Mouse (Mus musculus) left cerebral cortex, postnatal 10 days (tissue): ENCODE measurements around the gene Spn. TPM values are rescaled to one million over a fixed set of nuclear protein-coding genes. Genes with fewer than 3 reads are reported as not detected.

ENCODE experiments used
- DNase-seq, 2 experiments: peaks; one replicate each; pipeline ENCODE4 v3.0.0; 2021 to 2022; ENCODE audit warnings: low spot score in 2 of 2, mixed read lengths in 1 of 2; ENCODE audit errors: extremely low spot score in 1 of 2
- intact Hi-C: fragments of 180-260 bp; cut with DNase I; formaldehyde crosslinking; loops from one replicate; pipeline ENCODE4 v1.15.1; 2025
- total RNA-seq, 2 experiments: library from RNA; stranded (reverse); gene quantifications; 2 replicates each; pipeline ENCODE4 v1.2.3; 2021

Gene Spn
- total RNA-seq, 2 experiments from 2014 or later = 0.11 to 0.12 TPM

DNA sequence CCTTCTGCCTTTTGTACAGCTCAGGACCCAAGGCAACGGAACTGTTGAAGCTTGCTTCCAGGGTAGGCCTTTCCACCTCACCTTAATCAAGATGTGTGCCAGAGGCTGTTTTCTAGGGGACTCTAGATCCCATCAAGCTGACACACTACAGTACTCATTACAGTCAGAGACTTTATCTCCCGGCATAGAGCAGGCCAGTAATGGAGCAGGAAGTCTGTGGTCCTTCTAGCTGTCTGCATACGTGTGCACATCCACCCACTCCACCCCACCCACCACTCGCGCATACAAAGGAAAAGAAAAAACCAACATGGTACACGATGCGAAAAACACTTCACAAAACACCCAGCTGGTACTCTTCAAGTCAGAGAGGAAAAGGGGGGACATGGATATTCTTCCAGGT is 6.8 kb upstream of the Spn start:
- intact Hi-C loops = no loop called here
- DNase-seq = no peak

DNA sequence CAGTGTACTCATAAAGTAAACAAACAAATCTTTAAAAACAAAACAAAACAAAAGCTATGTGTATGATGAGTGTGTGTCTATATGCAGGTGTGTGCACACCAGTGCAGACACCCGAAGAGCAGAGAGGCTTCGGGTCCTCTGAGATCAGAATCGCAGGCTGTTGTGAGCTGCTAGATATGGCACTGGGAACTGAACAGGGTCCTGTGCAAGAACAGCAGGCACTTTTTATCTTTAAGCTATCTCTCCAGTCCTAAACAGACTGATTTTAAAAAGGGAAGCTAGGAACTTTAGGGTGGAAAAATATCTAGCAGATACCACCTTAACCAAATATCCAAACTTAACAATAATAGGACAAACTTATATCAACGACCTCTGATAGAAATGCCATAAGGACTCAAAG is 5.0 kb upstream of the Spn start:
- DNase-seq = no peak
- intact Hi-C loops = no loop called here

DNA sequence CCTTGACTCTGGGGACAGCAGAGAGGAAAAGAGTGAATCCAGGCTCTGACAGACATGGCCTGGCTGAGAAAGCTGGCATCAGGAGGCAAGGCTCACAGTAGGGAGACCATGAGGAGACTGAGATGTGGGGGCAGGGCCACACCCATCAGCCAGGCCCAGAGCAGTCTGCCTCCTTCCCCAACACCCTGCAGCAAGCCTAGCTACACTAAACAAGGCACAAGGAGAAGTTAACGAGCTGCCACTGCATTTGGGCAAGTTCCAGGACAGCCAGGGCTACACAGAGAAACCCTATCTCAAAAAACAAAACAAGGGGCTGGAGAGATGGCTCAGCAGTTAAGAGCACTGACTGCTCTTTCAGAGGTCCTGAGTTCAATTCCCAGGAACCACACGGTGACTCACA is 4.6 kb upstream of the Spn start:
- intact Hi-C loops = no loop called here
- DNase-seq = no peak

DNA sequence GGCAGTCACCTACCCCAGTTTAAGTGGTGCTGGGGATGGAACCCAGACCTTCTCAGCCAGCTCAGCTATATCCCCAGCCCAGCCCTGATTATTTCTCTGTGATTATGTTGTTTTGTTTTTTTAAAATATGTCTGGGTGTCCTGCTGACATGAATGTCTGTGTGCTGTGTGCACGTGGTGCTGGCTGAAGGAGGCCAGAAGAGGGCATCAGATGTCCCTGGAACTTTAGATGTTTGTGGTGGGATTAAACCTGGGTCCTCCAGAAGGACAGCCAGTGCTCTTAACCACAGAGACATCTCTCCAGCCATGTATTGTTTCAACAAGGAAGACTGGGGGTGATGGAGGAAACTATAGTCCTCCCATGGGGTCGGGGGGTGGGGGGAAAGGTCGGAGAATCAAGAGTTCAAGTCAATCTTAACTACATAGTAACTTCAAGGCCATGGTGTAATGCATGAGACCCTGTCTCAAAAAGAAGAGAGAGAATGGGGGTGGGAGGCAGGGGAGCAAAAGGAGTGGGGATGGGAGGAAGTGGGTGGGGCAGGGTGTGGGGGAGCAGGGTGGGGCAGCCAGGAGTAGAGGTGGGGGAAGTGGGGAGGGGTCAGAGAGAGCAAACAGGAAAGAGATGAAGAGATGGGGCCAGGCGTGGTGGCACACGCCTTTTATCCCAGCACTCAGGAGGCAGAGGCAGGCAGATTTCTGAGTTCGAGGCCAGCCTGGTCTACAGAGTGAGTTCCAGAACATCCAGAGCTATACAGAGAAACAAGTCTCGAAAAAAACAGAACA is 3.2 kb upstream of the Spn start:
- intact Hi-C loops = no loop called here
- DNase-seq = no peak

DNA sequence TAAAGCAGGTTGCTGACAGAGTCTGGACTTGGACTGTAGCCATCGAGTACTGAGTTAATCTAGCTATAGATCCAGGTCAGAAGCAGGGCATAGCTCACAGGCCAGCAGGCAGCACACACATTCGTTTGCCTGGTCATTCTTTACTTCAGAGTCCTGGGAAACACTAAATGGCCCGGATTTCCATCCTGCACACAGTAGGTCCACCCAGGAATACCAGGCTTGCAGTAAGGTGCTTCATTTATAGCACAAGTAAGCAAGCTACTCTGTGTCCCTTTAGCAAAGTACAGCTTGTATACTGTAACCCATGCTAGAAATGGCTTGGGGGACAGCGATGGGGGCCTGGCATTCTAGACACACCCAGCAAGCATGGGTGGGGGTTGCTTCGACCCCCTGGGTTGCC is 1.9 kb upstream of the Spn start:
- no peak for DNase-seq
- intact Hi-C loops = no loop called here

DNA sequence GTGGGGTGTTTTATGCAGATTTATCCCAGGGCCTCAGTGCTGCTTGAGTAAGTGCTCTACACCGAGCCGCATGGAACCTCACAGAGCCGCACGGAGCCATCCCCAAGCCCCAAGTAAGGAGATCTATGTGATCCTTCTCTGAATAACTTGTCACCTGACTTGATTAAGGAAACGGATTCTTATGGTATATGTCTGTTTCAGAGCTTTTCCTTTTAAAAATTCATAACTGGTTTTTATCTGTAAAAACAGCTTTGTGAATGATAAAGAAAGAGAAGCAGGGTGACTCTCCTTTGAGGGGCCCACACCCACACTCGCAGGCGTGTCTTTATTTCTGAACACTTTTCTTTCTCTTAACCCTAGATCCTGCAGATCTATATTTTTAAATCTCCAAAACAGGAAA is 1.5 kb upstream of the Spn start:
- no peak for DNase-seq
- intact Hi-C loops = no loop called here

DNA sequence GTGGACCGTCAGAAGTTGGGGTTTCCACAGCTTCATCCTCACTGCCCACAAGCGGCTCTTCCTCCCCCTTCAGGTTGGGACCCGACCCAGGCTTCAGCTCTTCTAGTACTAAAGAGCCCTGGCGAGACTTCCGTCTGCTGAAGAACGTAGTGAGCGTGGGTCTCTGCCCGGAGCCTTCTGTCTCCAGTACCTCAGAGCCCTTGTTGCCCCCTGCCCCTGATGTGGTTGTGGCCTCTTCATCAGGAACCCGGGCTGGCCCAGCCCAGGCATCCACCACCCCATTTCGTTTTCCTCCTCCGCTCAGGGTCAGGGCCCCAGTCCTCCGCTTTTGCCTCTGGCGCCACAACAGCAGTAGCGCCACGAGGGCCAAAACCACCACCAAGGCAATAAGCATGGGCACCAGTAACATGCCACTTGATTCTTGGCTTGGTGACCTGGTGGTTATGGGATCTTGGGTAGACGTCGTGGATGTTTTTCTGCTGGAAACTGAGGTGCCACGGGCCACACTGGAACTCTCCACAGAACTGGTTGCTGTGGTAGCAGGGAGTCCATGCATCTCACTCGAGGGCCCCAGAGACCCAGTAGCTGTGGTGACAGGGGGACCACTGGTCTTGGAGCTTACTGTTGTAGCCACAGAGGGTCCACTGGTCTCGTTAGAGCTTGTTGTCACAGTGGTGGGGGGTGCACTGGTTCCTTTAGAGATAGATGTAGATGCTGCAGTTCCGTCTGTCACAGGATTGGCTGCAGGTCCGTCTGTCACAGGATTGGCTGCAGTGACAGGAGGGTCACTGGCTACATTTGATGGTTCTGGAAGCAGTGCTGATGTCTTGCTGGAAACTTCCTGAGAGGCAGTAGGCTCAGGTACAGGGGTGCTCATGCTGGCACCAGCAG is 1.2 kb downstream of the Spn start:
- intact Hi-C loops = no loop called here
- no peak for DNase-seq

DNA sequence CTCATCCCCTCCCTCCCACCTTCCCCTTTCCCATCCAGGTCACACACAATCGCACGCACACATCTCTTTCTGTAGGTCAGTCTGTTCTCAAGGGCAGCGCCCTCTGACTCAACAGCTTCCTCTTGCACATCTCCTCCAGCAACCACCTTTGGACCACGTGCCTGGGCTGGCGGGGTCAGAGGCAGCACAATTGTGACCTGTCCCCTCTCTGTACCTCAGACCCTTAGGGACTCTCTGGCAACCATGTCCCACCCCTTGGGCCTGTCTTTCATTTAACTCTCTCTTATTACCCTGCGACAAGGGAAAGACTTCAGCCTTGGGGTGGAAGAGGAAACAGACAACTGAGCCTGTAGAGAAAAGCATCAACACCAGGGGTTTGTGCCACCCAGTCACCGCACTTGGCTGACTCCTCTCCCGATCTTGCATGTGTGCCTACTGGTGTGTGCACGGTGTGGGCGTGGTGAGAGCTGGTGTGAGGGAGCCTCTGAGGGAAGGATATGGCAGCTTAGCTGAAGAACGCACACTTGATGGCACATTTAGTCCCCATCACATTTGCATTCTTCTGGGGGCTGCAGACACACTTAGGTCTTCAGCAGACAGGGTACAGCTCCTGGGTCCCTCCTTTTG is 2.7 kb downstream of the Spn start:
- intact Hi-C loops = loop anchor here (5.0 kb wide), 1 partner anchor 52 kb away; no protein-coding TSS in a partner anchor
- no peak for DNase-seq

DNA sequence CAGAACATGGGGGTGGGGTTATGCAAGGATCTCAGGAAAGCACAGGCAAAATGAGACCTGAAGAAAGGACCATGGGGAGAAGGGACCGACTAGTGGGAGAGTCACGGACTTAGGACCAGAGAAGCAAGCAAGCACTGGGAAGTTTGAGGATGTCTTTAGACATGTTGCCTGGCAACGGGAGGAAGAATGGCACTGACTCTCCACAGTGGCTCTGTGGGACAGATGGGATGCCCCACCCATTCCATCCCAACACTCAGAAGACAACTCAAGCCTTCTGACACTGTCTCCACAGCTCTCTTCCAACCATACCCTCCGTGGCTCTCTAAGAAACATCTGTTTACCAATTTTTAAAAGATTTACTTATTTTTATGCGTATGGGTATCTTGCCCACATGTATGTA is 4.5 kb downstream of the Spn start:
- intact Hi-C loops = loop anchor here (5.0 kb wide), 1 partner anchor 54 kb away; no protein-coding TSS in a partner anchor
- DNase-seq = no peak

DNA sequence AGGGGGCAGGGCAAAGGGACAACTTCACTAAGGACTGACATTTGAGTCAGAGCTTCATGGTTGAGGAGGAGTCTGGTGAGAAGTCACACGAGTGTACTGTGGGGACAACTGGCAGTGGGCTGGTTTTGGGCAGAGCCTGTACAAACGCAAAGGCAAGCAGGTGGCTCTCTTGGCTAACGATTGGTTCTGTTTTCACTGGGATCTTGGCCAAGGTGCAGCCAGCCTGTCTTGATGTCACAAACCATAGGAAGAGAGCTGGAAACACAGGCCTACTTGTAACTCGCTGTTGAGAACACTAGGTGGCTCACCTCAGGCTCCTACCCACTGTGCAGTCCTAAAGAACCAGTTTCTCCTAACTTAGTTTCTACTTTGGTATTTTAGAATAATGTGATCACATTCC is 8.0 kb downstream of the Spn start:
- intact Hi-C loops = loop anchor here (5.0 kb wide), 1 partner anchor 58 kb away; no protein-coding TSS in a partner anchor
- no peak for DNase-seq

DNA sequence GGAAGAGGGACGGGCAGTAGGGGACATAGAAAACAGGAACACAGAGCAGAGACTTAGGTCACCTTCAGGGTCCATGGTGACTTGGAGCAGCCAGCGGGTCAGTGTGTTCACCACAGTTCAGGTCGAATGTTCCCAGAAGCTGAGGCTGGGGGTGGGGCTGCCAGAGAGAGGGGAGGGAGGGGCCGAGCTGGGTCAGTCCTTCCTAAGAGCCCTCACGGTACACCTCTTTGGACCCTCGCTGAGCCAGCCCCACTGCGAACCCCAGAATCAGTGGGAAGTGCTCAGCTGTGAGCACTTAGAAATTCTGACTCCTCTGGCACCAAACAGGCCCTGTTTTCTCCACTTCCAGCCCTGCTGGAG is 15.7 kb downstream of the Spn start, which contains the start of gene Qprt:
Gene Qprt, minus strand, starts transcription at position 316 of the 360 bp plus-strand sequence.
- intact Hi-C loops = no loop called here

DNA sequence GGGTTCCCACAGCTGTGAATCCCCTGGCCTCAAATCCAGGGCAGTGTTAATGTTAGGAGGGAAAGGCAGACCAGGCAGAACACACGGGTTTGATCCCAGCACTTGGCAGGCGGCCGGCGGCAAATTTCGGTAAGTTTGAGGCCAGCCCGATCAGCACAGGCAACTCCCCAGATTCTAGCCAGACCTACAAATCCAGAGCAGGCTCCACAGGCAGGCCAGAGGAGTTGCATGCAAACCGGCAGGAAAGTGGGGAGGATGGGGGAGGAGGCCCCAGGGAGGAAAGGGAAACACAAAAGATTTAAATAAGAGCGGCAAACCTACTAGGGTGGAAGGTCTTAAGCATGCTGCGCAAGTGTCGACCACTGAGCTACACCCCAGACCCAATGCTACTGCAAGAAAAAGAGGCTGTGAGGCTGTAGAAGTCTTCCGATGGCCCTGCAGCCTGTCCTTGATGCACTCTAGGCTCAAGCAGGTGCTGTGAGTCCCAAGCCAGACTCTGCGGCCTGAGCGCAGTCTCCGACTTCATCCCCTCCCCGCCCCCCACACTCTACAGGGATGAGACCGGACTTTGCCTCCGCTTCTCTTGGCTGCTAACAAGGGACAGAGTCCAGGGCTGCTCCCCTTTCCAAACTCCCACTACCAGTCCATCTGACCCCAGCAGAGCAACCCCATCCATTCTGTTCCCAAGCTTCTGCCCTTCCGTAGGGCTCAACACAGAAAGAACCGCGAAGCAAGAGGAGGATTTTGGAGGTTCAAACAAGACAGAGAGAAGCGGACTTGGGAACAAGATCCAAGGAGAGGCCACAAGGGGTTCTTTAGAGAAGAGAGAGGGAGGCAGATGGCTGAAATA is 16.3 kb downstream of the Spn start:
- no peak for DNase-seq
- intact Hi-C loops = no loop called here

More for the DNA sequence above, 15.7 kb downstream of the Spn start, which contains the start of gene Qprt:
- no peak for DNase-seq

DNA sequence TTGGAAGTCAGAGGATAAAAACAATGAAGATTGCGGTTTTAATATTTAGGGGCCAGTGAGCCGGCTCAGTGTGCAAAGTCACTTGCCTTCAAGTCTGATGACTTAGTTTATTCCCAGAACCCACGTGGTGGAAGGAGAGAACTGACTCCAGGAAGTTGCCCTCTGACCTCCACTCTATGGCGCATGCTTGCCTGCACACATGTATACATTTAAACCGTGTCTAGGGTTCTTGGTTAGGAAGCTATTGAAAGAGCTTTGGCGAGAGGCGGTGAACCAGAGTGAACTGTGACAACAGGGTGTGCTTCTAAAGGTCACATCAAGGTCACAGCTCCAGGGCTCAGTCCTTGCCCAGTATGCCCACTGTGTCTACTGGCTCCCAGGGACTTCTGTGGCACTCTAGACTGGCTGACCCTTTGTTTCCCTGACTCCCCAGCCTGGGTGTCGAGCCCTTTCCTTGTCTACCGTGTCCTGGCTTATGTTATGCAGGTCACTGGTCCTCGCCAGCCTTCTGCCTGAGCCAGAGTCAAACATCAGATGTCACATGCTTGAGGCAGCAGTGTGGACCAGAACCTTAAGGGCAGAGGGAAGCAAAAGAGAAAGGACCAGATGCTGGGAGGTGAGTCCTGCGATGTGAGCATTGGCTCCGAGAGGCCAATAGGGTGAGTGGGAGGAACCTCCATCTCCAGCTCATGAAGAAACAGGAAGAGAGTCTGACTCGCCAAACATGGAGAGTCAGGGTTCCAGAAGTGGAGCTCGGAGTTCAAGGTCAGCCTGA is 18.8 kb downstream of the Spn start:
- intact Hi-C loops = no loop called here
- DNase-seq = no peak

DNA sequence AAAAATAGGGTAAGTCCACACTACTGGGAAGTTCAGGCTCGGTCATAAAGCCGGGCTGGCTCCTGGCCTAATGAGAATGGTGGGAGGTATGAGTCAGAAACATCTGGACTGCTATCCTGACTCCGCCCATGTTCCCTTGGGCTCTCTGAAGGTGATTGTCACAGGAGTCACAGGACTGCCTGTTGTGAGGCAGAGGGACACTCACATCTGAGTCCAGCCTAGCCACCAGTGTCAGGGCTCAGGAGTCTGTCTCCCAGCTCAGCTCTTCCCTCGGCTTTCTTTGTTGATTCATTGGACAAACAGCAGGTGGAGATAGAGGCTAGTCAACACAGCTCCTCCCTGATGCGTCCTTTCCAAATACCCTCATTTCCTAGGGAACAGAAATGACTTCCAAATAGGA is 19.7 kb downstream of the Spn start:
- intact Hi-C loops = no loop called here
- DNase-seq = no peak

DNA sequence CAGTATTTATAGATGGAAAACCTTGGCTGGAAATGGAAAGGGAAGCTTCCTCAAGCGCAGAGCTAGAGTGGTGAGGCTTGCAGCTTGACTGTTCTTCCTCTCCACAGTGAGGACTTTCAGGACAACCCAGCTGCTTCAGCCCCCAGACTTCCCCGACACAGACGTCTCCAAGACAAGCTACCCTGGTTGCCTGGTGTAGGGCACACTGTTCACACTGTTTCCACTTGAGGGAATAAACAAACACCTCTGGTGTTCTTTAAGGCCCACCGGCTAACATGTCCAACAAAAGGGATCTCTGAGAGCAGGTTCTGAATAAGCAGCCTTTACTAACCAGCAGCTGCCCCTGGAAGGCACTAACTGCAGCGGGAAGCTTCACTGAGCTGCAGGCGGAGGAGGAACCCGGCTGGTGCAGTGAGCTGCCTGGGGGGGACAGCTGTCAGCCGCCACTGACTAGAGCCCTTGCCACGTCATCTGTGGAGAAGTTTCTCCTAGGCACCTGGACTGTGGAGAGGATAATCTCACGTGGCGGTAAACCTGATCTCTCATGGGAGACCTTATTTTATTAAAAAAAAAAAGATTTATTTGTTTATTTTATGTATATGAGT is 21.2 kb downstream of the Spn start:
- DNase-seq = peak in 1 of 2 experiments; percentile 57
- intact Hi-C loops = no loop called here

DNA sequence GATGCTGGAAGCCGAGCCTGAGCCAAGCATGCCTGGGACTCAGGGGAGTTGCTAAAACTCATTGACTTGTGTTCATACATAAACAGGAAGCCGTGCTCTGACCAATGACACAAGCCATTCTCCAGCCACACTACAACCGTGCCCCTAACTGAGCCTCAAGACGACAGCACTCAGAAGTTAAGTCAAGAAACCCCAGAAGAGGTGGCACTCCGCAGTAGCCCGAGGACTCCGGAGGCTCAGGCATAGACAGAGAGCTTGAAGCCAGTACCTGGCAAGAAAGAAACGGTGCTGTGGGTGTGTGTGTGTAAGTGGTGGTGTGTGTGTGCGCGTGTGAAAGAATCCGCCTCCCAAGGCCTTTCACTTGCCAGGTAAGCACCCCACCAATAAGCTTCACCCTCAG is 22.7 kb downstream of the Spn start:
- DNase-seq = no peak
- intact Hi-C loops = no loop called here

DNA sequence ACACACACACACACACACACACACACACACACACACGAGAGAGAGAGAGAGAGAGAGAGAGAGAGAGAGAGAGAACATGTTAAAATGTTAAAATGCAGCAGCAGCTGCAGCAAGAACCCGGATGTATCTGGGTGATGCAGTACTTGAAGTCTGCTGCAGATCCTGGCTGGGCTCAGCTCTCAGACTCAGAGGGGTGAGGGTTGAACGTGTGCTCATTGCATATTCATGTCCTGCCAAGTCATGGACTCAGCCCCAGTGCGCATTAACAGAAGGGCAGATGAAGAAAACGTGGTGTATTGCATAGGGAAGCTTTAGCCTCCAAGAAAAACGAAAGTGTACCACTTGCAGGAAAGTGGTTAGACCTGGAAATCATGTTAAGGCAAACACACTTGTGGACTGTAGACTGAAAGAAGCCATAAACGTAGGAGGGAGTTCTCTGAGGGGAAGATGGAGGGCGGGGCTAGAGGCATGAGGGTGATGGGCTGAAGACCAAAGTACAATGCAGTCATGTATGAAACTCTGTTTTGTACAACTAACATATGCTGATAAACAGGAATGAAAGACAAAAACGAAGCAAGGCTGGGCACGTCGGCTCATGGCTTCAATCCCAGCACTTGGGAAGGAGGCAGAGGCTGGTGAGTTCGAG is 23.9 kb downstream of the Spn start:
- intact Hi-C loops = no loop called here

More for the DNA sequence above, 23.9 kb downstream of the Spn start:
- DNase-seq = no peak
